23 mouse cellular contexts compared by ENCODE assay signal in genomic region chr2:44736618-44737017, GRCm38 (mm10).
DNase-seq lines count a peak whose midpoint lies in the region; ATAC-seq lines count a peak whose summit lies in the region.
"Had no signal": no experiment of that assay in that cellular context is flagged by ENCODE, and none has a peak within 500 bp of the region (broad histone marks: within the 10 kb centered on the region; RNA-seq: fewer than 3 reads in every experiment).

No protein-coding gene starts in this region.

- ATAC-seq in frontal cortex, adult (ENCODE audit: low TSS enrichment), result peak; percentile 60
- ATAC-seq: activated CD4-positive, CD25-positive, alpha-beta regulatory T cell, adult 4 months; CD4-positive, CD25-positive, alpha-beta regulatory T cell, adult 4 months; forebrain, embryonic 14.5 days; forebrain, embryonic 16.5 days; Patski had no signal

- no peak for DNase-seq in frontal cortex, postnatal 36 days (ENCODE audit: low spot score in 2 of 2)
- DNase-seq in 3T3-L1 (ENCODE audit: low read depth, low spot score), result peak; percentile 31
- peak; percentile 50 for DNase-seq in brain, adult 2 months (ENCODE audit: low read depth, low spot score)
- DNase-seq in telencephalon, adult 2 months (ENCODE audit: low read depth, low spot score), result peak; percentile 18
- no peak for DNase-seq in right cerebral cortex, postnatal 10 days (ENCODE audit: low spot score in 2 of 2)
- no peak for DNase-seq in gastrocnemius, postnatal 10 days
- DNase-seq: adrenal gland, adult 8-10 months; adrenal gland, postnatal 14 days; adrenal gland, postnatal 36 days; B cell, adult 2 months; cerebellum, adult 11 months; cerebellum, adult 18-20 months; cerebellum, adult 8-10 months; cerebellum, adult 9-11 months; cerebellum, postnatal 14 days; cerebellum, postnatal 36 days; embryo, embryonic 11 days had no signal

Comparison
In these comparisons a context has a peak if more than half of its experiments do, and no peak if none do; other contexts are left out.
1. DNase-seq: peak in 3T3-L1 (single experiment), brain, adult 2 months (single experiment) and telencephalon, adult 2 months (single experiment); none in frontal cortex, postnatal 36 days (0 of 2), right cerebral cortex, postnatal 10 days (0 of 2) and gastrocnemius, postnatal 10 days (single experiment).